Mouse (Mus musculus) cerebellum, adult 8-10 months (tissue): ENCODE measurements around the gene Agtpbp1.
"Not testable (repeated sequence)": the region's sequence is repeated elsewhere in the genome, so short reads cannot be mapped to it uniquely, and the experiment has no call there.

Source experiments
- DNase-seq: peaks from one replicate; pipeline ENCODE4 v3.0.0; 2022

Agtpbp1 gene

DNA sequence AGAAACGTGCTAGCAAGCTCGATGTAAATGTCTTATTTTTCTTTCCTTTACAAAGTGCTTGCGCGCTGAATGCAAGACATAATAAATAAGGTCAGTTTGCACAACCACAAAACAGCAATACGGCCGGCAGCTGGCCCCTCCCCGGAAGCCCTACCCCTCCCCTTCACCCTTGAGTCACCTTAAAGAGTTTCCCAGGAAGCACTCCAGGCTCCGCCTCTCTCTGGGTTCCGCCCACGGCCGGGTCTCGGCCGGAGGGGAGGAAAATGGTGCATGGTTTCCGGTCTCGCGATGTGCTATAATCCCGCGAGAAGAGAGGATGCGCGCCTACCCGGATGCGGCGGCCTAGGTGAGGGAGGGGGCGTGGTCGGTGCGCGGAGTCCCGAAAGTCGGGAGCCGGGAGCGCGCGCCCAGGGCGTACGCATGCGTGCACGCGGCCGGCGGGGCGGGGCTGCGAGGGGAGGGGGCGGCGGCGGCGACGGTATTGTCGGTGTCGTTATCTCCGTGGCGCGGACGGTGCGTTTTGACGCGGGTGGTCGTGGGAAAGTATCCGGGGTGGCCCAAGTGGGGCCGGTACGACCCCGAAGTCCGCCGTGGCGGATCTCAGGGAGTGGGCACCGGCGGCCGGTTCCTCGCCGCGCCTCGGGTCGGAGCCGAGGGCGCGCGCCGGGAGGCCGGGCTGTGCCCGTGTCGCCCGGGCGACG lies at the start of gene Agtpbp1, which contains the start of gene Naa35:
Gene Agtpbp1, minus strand, starts transcription at position 281 of the 701 bp plus-strand sequence.
Gene Naa35, plus strand, starts transcription at position 313 of the 701 bp plus-strand sequence.
- peak; percentile 99 for DNase-seq

DNA sequence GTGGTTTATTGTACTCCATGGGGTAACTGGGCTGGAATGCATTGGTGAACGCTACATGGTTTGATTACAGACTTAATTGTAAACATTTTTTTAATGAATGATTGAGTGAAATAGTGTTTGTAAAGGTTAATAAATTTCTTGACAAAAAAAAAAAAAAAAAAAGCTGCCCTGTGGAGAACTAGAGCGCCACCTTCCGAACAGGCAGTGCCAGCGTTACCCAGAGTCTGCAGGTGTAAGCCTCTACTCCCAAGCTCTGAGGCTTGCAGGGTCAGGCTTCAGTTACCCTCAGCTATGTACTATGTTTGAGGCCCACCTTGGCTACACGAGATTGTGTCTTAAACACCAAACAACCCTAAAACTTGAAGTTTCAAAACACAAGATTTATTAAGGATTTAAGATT lies 49.6 kb upstream of the Agtpbp1 start:
- no peak for DNase-seq

DNA sequence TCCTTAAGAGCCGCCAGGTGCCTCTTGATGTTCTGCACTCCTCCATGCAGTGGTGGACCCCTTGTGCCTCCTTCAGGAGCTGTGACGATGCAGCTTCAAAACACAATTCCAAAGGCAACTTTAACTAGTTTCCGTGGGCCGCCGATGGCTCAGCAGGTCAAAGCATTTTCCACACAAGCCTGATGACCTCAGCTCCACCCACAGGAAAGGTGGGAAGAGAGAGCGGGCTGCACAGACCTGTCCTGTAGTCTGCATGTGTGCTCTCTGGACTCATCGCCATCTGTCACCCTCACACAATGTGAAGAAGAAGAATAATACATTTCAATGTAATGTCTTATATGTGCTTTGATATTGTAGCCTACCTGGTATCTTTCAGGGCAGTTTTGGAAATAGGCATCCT lies 41.7 kb upstream of the Agtpbp1 start:
- DNase-seq = no peak

- DNase-seq = no peak
These were observed 39.9 kb upstream of the Agtpbp1 start for GRCm38 (mm10) chr13:59624903-59625302.

GRCm38 (mm10) chr13:59624389-59624788 lies 39.4 kb upstream of the Agtpbp1 start:
- DNase-seq = no peak

DNA sequence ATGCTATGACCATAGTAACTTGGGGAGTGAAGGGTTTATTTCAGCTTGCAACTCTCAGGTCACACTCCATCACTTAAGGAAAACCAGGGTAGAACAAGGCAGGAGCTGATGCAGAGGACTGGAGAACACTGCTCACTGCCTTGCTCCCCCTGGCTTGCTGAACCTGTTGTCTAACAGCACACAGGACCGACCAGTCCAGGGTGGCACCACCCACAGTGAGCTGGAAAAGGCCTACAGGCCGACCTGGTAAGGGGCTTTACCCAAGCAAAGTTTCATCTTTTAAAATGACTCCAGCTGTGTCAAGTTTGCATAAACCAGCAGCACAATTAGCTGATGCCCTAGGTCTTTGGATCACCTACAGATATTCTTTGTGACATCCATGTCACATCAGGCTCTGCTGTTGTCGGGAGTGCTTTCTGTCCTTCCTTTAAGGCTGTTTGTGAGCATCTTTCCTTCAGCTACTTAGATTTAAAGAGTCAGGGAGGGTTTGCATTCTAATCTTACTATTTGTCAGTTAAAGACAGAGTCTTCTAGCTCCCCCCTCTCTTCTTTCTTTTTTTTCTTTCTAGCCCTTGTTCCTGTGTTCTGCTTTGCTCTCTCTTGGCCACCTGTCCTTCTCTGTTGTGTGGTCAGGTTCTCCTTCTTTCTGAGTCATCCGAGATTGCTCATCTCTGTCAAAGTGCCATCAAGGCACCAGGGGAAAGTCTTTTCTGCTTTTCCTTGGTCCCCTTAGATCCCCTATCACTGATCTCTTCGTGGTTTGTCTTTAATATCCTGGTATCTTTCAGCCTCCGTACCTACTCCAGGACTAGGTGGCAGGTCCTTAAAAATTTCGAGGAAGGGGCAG lies 36.8 kb upstream of the Agtpbp1 start:
- DNase-seq = no peak

DNA sequence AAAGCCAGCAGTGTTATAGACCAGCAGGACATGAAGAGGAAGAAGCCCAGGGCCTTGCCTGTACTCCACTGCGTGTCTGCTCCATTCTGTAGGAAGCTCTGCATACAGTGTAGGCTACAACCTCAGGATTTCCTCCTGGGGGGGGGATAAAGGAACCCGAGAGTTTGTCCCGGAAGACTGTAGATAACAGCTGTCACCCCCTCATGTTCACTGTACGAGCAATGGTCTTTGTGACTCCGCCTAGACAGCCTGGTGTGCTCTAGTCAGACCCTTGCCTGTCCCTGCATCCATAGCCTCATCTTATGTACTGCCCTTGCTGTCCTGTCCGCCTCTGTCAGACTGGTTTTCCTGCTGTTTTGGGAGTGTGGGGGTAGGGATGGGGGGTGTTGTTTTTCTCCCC lies 33.4 kb upstream of the Agtpbp1 start:
- DNase-seq = no peak

GRCm38 (mm10) chr13:59615554-59615953 lies 30.5 kb upstream of the Agtpbp1 start:
- no peak for DNase-seq

DNA sequence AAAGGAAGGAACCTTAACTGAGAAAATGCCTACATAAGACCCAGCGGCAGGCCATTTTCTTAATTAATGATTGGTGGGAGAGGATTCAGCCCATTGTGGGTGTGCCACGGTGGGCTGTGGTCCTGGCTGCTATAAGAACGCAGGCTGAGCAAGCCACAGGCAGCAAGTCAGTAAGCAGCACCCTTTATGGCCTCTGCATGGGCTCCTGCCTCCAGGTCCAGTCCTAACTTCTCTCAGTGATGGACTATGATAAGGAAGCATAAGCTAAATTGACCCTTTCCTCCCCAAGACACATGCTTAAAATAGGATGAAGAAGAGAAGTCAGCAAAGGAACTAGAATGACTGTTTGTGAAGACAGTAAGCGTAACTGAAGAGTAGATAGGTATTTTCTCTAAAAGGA lies 30.1 kb upstream of the Agtpbp1 start:
- DNase-seq = no peak

DNA sequence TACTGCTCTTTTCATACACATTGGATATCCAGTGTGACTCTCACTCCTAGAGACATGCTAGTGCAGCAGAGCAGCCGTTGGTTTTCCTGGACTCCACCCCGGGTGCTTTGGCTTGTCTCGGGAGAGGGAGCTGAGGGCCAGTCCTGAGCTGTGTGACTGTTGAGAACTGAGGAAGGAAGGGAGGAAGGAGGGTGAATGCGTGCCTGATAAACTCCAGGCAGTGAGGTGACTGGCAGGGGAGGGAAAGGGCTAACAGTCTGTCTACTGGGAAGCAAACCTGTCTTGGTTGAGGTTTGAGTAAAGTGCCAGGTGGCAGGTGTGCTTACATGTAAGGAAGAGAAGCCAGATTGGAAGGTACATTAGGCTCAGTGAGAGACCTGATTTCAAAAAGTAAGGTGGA lies 28.8 kb upstream of the Agtpbp1 start:
- no peak for DNase-seq

GRCm38 (mm10) chr13:59610437-59610836 lies 25.4 kb upstream of the Agtpbp1 start:
- no peak for DNase-seq

DNA sequence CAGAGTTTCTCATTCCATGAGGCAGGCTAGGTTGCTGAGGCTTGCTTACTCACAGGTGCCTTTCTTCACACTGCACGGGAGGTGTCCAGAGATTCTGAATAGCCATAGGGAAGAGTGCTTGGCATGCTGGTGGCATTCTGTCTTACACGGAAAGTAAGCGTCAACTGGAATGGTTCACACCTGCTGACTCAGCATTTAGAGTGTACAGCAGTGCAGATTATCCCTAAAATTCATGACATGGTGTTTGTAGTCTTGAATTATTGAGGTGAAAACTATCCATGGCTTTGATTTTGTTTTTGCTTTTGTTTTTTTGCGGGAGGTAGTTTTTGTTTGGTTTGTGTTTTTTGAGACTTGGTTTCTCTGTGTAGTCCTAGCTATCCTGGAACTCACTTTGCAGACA lies 24.9 kb upstream of the Agtpbp1 start:
- no peak for DNase-seq

GRCm38 (mm10) chr13:59605221-59605922 lies 20.3 kb upstream of the Agtpbp1 start:
- DNase-seq = no peak

DNA sequence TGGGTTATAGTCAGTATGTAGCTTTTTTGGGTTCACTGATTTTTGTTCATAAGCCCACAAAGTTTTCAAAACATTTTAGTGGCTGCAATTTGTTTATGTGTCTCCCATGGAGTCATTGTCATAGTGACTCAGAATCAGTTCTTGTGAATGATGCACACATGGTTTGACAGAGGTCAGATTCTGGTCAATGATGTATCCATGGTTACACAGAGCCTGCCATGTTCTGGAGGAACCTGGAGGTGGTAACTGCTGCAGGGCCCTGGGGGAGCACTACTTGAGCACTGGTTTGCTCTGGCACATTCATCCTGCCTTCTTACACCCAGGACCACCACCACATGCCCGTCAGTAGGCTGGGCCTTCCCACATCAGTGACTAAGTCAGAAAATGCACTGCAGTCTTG lies 19.5 kb upstream of the Agtpbp1 start:
- no peak for DNase-seq

DNA sequence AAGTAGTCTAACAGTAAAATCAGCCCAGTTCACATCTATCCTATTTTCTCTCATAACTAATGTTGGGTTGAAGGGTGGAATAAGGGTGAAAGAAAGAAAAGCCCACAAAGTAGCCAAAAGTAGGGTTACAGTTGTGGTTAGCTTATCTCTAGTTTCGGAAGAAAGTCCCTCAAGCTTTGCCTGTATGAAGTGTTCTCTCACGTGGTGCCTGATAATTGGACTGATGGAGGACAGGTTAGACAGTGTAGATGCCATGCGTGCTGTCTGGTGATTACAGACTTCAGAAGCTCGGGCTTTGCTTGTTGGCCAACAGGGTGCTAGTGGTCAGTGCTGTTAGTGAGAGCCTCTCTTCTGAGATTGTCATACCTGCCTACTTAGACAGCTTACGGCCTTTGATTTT lies 18.1 kb upstream of the Agtpbp1 start:
- no peak for DNase-seq

DNA sequence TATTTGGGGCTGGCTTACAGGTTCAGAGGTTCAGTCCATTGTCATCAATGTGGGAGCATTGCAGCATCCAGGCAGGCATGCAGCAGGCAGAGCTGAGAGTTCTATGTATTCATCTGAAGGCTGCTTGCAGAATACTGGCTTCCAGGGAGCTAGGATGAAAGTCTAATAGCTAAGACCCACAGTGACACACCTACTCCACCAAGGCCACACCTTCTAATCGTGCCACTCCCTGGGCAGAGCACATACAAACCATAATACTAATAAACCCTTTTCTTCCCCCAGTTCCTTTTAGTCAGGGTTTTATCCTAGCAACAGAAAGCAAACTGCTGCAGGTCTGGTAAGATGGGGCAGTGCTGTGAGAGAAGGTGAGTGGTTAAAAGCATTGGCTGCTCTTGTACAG lies 7.6 kb upstream of the Agtpbp1 start:
- no peak for DNase-seq

- not testable (repeated sequence) for DNase-seq
These were observed 7.0 kb upstream of the Agtpbp1 start for GRCm38 (mm10) chr13:59592058-59592457.

- DNase-seq = no peak
These were observed 5.7 kb upstream of the Agtpbp1 start for GRCm38 (mm10) chr13:59590691-59591090.

GRCm38 (mm10) chr13:59589672-59590071 lies 4.6 kb upstream of the Agtpbp1 start:
- DNase-seq = no peak

- DNase-seq = no peak
These were observed 2.2 kb upstream of the Agtpbp1 start for GRCm38 (mm10) chr13:59587201-59587600.

DNA sequence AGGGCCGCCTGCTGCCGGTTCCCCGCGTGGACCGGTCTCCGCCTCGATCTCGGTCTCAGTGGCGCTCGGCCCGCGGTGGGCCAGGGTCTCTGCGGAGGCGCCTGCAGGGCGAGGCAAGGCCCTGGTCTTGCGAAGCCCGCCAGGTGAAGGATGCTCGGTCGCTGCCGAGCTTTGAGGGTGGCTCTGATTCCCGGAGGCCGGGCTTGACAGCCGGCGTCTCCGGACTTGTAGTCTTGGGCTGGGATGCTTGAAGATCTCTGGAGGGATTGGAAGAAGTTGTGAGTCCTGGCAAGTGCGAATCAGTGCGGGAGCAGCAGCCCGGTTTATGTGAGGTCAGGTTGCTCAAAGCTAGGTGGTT lies 600 bp upstream of the Agtpbp1 start:
- peak; percentile 60 for DNase-seq

DNA sequence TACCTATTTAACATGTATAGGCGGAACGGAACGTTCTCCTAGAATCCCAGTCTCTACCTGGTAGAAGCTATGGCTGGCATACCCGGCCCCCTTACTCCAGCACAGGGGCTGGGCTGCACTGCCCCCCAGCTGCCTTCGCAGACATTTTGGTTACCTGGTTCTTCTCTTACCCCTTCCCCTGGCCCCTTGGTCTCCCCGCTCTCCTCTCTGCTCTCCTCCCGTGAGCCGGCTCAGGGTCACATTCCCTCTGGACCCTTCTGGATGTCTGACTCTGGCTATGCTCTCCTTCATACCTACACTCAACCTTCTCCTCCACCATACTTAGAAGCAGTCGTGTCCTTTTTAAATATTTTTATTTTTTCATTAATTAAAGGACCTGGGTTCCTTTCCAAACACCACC lies 546 bp downstream of the Agtpbp1 start:
- DNase-seq = peak; percentile 53

DNA sequence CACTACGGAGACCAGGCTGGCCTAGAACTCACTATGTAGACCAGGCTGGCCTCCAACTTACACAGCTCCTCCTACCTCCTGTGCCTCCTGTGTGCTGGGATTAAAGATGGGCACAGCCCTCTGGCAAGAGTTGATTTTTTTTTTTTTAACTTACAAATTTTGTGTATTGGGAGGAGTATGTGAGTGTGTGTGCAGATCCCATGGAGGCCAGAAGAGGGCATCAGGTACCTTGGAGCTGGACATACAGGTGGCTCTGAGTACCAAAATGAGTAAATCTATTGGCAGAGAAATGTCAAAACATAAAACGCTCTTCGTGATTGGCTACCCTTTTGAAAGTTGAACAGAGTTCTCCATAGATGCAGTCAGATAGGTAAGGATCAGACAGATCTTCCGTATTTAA lies 4.1 kb downstream of the Agtpbp1 start:
- no peak for DNase-seq

DNA sequence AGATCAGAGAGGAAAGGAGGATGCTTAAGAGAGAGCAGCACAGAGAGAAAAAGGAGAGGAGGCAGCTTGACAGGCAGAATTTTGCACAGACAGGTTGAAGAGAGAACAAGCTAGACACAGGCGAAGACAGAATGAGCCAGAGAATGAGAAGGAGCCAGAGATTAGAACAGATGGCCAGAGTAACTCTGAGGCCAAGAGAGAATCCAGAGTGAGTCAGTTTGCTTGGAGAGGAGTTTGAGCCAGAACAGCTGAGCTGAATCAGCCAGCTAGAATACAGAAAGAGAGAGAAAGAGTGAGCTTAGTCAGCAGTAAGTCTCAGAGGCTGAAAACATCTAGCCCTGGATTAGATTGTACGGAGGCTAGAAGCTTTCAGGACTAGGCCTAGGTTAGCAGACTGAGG lies 12.5 kb downstream of the Agtpbp1 start:
- no peak for DNase-seq
